In genomic region chr13:43530832-43531693, GRCm38 (mm10) we compare ENCODE assay signal across 8 mouse cellular contexts. TPM values are rescaled to one million over a fixed set of nuclear protein-coding genes. Genes with fewer than 3 reads are reported as not detected.
A peak's percentile ranks its signal among the peaks of the same experiment; 100 is the strongest.
DNase-seq lines count a peak whose midpoint lies in the region; ATAC-seq and TF ChIP-seq lines count a peak whose summit lies in the region.

No protein-coding gene starts in this region.

- no peak for TF ChIP-seq RAD21 in MEL (IDR thresholded peaks at IDR 0.05; ENCODE audit: low read depth, low read length)

- H3K79me2 ChIP-seq in MEL (ENCODE audit: control insufficient read depth, insufficient read depth, low read length, poor library complexity): no peaks in the 10 kb centered on the region

- peak overlapping the region; percentile 19 for H3K9ac ChIP-seq in MEL (ENCODE audit: control insufficient read depth, low read depth, low read length, poor library complexity, severe bottlenecking)
- H3K9ac ChIP-seq in hindbrain, embryonic 14.5 days: peak overlapping the region; percentile 20; the same call in 1 of the 2 replicates

- peak overlapping the region; percentile 59 for H3K27ac ChIP-seq in MEL (ENCODE audit: control insufficient read depth, low read depth, low read length)
- H3K27ac ChIP-seq in hindbrain, embryonic 14.5 days: peak overlapping the region; percentile 74

- TF ChIP-seq CTCF in MEL (IDR thresholded peaks at IDR 0.05 in 2 of 3, conservative IDR thresholded peaks at IDR 0.05 in 1 of 3; ENCODE audit: control insufficient read depth in 1 of 3, insufficient read depth in 1 of 3, low read depth in 2 of 3, low read length in 3 of 3, poor library complexity in 1 of 3, severe bottlenecking in 1 of 3): no peak

- peak; percentile 93 for DNase-seq in MEL (ENCODE audit: low read depth, low spot score)
- DNase-seq in gastrocnemius, adult 18-20 months (ENCODE audit: low spot score): peak; percentile 34
- peak; percentile 77 for DNase-seq in hindbrain, embryonic 14.5 days (ENCODE audit: low spot score)
- peak; percentile 40 to 46 for DNase-seq in layer of hippocampus, postnatal 25 days (ENCODE audit: extremely low spot score in 1 of 2, low spot score in 1 of 2)
- DNase-seq in lung, postnatal 10 days: peak; percentile 82
- peak; percentile 91 for DNase-seq in retina, embryonic 14.5 days (ENCODE audit: low spot score)
- no peak for DNase-seq in urinary bladder, postnatal 10 days (ENCODE audit: low spot score)

- H3K4me3 ChIP-seq in MEL (ENCODE audit: control insufficient read depth in 1 of 2, insufficient read depth in 1 of 2, low read depth in 2 of 2, low read length in 2 of 2): peak overlapping the region; percentile 18 to 51
- H3K4me3 ChIP-seq in hindbrain, embryonic 14.5 days (replicated peaks; ENCODE audit: low read length): no peak overlapping the region

- 4% methylated on average over 13 of the region's 13 CpGs for WGBS in hindbrain, embryonic 14.5 days

- no peak for TF ChIP-seq EP300 in MEL (IDR thresholded peaks at IDR 0.05; ENCODE audit: low read depth in 1 of 2, low read length in 2 of 2)

- peak; percentile 70 for ATAC-seq in common myeloid progenitor, adult 5-6 weeks (replicated peaks; ENCODE audit: low read depth, poor library complexity, severe bottlenecking)
- ATAC-seq in hindbrain, embryonic 14.5 days (ENCODE audit: low FRiP score): peak; percentile 91

- no peak; a peak in 1 of 4 replicates for TF ChIP-seq POLR2A in MEL (IDR thresholded peaks at IDR 0.05; ENCODE audit: control insufficient read depth in 1 of 2, insufficient read depth in 1 of 2, low read depth in 1 of 2, low read length in 2 of 2, poor library complexity in 1 of 2)

- peaks cover 2 to 26% of the 10 kb centered on the region in 2 experiments; a peak in 3 of 4 replicates for H3K4me1 ChIP-seq in MEL (ENCODE audit: control insufficient read depth in 1 of 2, insufficient read depth in 2 of 2, low read length in 2 of 2)
- peaks cover 24% of the 10 kb centered on the region for H3K4me1 ChIP-seq in hindbrain, embryonic 14.5 days (replicated peaks; ENCODE audit: control insufficient read depth, insufficient read depth, low read length)

- peak overlapping the region; percentile 45 for H3K4me2 ChIP-seq in hindbrain, embryonic 14.5 days (replicated peaks)

- H3K36me3 ChIP-seq in MEL (ENCODE audit: control insufficient read depth in 1 of 2, insufficient read depth in 2 of 2, low read length in 2 of 2): peaks cover 0 to 13% of the 10 kb centered on the region in 2 experiments; a peak in 2 of 4 replicates
- H3K36me3 ChIP-seq in hindbrain, embryonic 14.5 days (replicated peaks; ENCODE audit: control insufficient read depth, insufficient read depth): no peaks in the 10 kb centered on the region

- no peaks in the 10 kb centered on the region for H3K27me3 ChIP-seq in MEL (ENCODE audit: control insufficient read depth in 1 of 2, insufficient read depth in 2 of 2, low read length in 2 of 2)
- no peaks in the 10 kb centered on the region for H3K27me3 ChIP-seq in hindbrain, embryonic 14.5 days (ENCODE audit: control insufficient read depth, insufficient read depth, low read length)

- H3K9me3 ChIP-seq in MEL (replicated peaks; ENCODE audit: insufficient read depth, low read length): no peaks in the 10 kb centered on the region
- H3K9me3 ChIP-seq in hindbrain, embryonic 14.5 days (ENCODE audit: control insufficient read depth, low read length): no peaks in the 10 kb centered on the region

TF ChIP-seq in MEL, 35 proteins besides CTCF, POLR2A, EP300 and RAD21:
- TF ChIP-seq ZMIZ1 (IDR thresholded peaks at IDR 0.05; ENCODE audit: low read depth, low read length): no peak
- no peak for TF ChIP-seq ZC3H11A (IDR thresholded peaks at IDR 0.05; ENCODE audit: low read depth, low read length)
- no peak for TF ChIP-seq TCF12 (IDR thresholded peaks at IDR 0.05; ENCODE audit: low read depth, low read length)
- TF ChIP-seq SIN3A (IDR thresholded peaks at IDR 0.05; ENCODE audit: low read length): peak; percentile 55
- TF ChIP-seq ETS1 (IDR thresholded peaks at IDR 0.05; ENCODE audit: low read depth, low read length): 0 out of 2 replicates have a peak, but pooled peaks have one; percentile 36
- no peak for TF ChIP-seq GABPA (IDR thresholded peaks at IDR 0.05; ENCODE audit: low read depth, low read length)
- peak; percentile 40 for TF ChIP-seq RCOR1 (IDR thresholded peaks at IDR 0.05; ENCODE audit: low read depth, low read length)
- TF ChIP-seq TAL1 (IDR thresholded peaks at IDR 0.05; ENCODE audit: low read length): no peak
- no peak for TF ChIP-seq MYB (IDR thresholded peaks at IDR 0.05; ENCODE audit: low read depth, low read length)
- peak; percentile 60; the same call in 1 of the 2 replicates for TF ChIP-seq TBP (IDR thresholded peaks at IDR 0.05; ENCODE audit: low read depth, low read length)
- TF ChIP-seq BHLHE40 (IDR thresholded peaks at IDR 0.05; ENCODE audit: borderline replicate concordance, low read depth, low read length): no peak; the same call in 1 of the 2 replicates
- TF ChIP-seq ZNF384 (IDR thresholded peaks at IDR 0.05; ENCODE audit: low read depth, low read length): peak; percentile 78
- no peak for TF ChIP-seq MAX (IDR thresholded peaks at IDR 0.05; ENCODE audit: low read length)
- no peak for TF ChIP-seq SMC3 (IDR thresholded peaks at IDR 0.05; ENCODE audit: low read depth, low read length)
- TF ChIP-seq MXI1 (IDR thresholded peaks at IDR 0.05; ENCODE audit: low read depth, low read length): no peak
- TF ChIP-seq POLR2AphosphoS5 (IDR thresholded peaks at IDR 0.05; ENCODE audit: borderline replicate concordance, low read depth, low read length): no peak
- TF ChIP-seq UBTF (IDR thresholded peaks at IDR 0.05; ENCODE audit: borderline replicate concordance, insufficient read depth, low read depth, low read length): no peak
- TF ChIP-seq CHD2 (IDR thresholded peaks at IDR 0.05; ENCODE audit: low read length): no peak
- TF ChIP-seq ZKSCAN1 (IDR thresholded peaks at IDR 0.05; ENCODE audit: low read depth, low read length): no peak
- TF ChIP-seq NELFE (IDR thresholded peaks at IDR 0.05; ENCODE audit: low read depth, low read length): no peak
- 0 out of 2 replicates have a peak, but pooled peaks have one; percentile 25 for TF ChIP-seq MAZ (IDR thresholded peaks at IDR 0.05; ENCODE audit: low read depth, low read length)
- no peak for TF ChIP-seq USF2 (IDR thresholded peaks at IDR 0.05; ENCODE audit: borderline replicate concordance in 1 of 2, insufficient read depth in 1 of 2, low read depth in 1 of 2, low read length in 2 of 2)
- TF ChIP-seq ELF1 (IDR thresholded peaks at IDR 0.05; ENCODE audit: low read depth, low read length): no peak
TF ChIP-seq in MEL: peak in this region for 6.

RNA-seq across cellular contexts. Expression of gene Mcur1, which starts 28.9 kb away (rescaled TPM):
- total RNA-seq in MEL (2012; rRNA removed): 7.6 and 8.4 TPM in 2 replicates
- 10 to 100 TPM in 1 of 2 experiments, not detected in 1; 19.7 TPM for polyA plus RNA-seq in MEL (2012; ENCODE audit: insufficient read depth in 1 of 2, insufficient read length in 2 of 2, low read depth in 1 of 2, low replicate concordance in 2 of 2, missing spikeins in 1 of 2)
- 18.7 and 20.2 TPM in 2 replicates for total RNA-seq in common myeloid progenitor, adult 5-6 weeks (2017)
- 10 to 100 TPM; 30.3 to 31.7 TPM for total RNA-seq in gastrocnemius, adult 18-20 months (2021)
- 8.6 and 9.5 TPM in 2 replicates for polyA plus RNA-seq in hindbrain, embryonic 14.5 days (2014; fragmentation: Nextera tagmentation; extraction: Ambion mirVana)
- 10 to 100 TPM; 19.2 to 22.5 TPM for total RNA-seq in layer of hippocampus, postnatal 25 days (2021)

RNA-seq across cellular contexts. Expression of gene Ranbp9, which starts 50.0 kb away (rescaled TPM):
- total RNA-seq in MEL (2012; rRNA removed): 17.1 and 17.3 TPM in 2 replicates
- 10 to 100 TPM in 1 of 2 experiments, not detected in 1; 25.9 TPM for polyA plus RNA-seq in MEL (2012; ENCODE audit: insufficient read depth in 1 of 2, insufficient read length in 2 of 2, low read depth in 1 of 2, low replicate concordance in 2 of 2, missing spikeins in 1 of 2)
- 76.8 and 87.2 TPM in 2 replicates for total RNA-seq in common myeloid progenitor, adult 5-6 weeks (2017)
- total RNA-seq in gastrocnemius, adult 18-20 months (2021): 10 to 100 TPM; 41.3 to 42.2 TPM
- 14.8 and 16.8 TPM in 2 replicates for polyA plus RNA-seq in hindbrain, embryonic 14.5 days (2014; fragmentation: Nextera tagmentation; extraction: Ambion mirVana)
- 10 to 100 TPM; 81.4 to 82.4 TPM for total RNA-seq in layer of hippocampus, postnatal 25 days (2021)
